Mouse (Mus musculus): ENCODE results near the gene Kars. TPM values are rescaled to one million over a fixed set of nuclear protein-coding genes. Genes with fewer than 3 reads are reported as not detected.

Gene Kars
- total RNA-seq (2021) = 10 to 100 TPM; 83.3 to 96.7 TPM
- long read RNA-seq, transcript Kars-202 (15 exons, 2,131 nt) = minor isoform, 10 of 81 reads
- long read RNA-seq, transcript Kars-201 (14 exons, 2,008 nt) = major isoform, 34 of 81 reads
- long read RNA-seq, transcript Kars-203 (16 exons, 2,189 nt) = minor isoform, 5 of 81 reads
- long read RNA-seq, partial matches to known transcripts = 29 of 81 reads
- long read RNA-seq, other reads (novel, unspliced or antisense) = 3 of 81 reads

GRCm38 (mm10) chr8:112010997-112011815 is at the start of gene Kars, which contains the start of gene Terf2ip:
TSS of gene Kars (minus strand) at chr8:112011323.
TSS of gene Terf2ip (plus strand) at chr8:112011398.
- peak; percentile 90 to 92 for DNase-seq (ENCODE audit: low spot score in 2 of 2)

- DNase-seq (ENCODE audit: low spot score in 2 of 2) = no peak
Measured at GRCm38 (mm10) chr8:112054456-112054855, 43.3 kb upstream of the Kars start.

GRCm38 (mm10) chr8:112051537-112051936 is 40.4 kb upstream of the Kars start:
- no peak for DNase-seq (ENCODE audit: low spot score in 2 of 2)

- DNase-seq (ENCODE audit: low spot score in 2 of 2) = no peak
Measured at GRCm38 (mm10) chr8:112049984-112050383, 38.9 kb upstream of the Kars start.

GRCm38 (mm10) chr8:112048293-112048692 is 37.2 kb upstream of the Kars start:
- no peak for DNase-seq (ENCODE audit: low spot score in 2 of 2)

- DNase-seq (ENCODE audit: low spot score in 2 of 2) = peak; percentile 93 to 94
Measured at GRCm38 (mm10) chr8:112045896-112046295, 34.8 kb upstream of the Kars start.

GRCm38 (mm10) chr8:112045182-112045581 is 34.1 kb upstream of the Kars start:
- DNase-seq (ENCODE audit: low spot score in 2 of 2) = no peak

GRCm38 (mm10) chr8:112037521-112037920 is 26.4 kb upstream of the Kars start:
- DNase-seq (ENCODE audit: low spot score in 2 of 2) = no peak

- peak; percentile 11 to 37 for DNase-seq (ENCODE audit: low spot score in 2 of 2)
Measured at GRCm38 (mm10) chr8:112034603-112035002, 23.5 kb upstream of the Kars start.

GRCm38 (mm10) chr8:112033071-112033470 is 21.9 kb upstream of the Kars start:
- no peak for DNase-seq (ENCODE audit: low spot score in 2 of 2)

- DNase-seq (ENCODE audit: low spot score in 2 of 2) = no peak
Measured at GRCm38 (mm10) chr8:112030663-112031062, 19.5 kb upstream of the Kars start.

- DNase-seq (ENCODE audit: low spot score in 2 of 2) = no peak
Measured at GRCm38 (mm10) chr8:112029455-112029854, 18.3 kb upstream of the Kars start.

- no peak for DNase-seq (ENCODE audit: low spot score in 2 of 2)
Measured at GRCm38 (mm10) chr8:112014936-112015335, 3.8 kb upstream of the Kars start, which contains the start of gene Gm6793. TSS of gene Gm6793 (minus strand) at chr8:112015036.

- peak in 1 of 2 experiments; percentile 55 for DNase-seq (ENCODE audit: low spot score in 2 of 2)
Measured at GRCm38 (mm10) chr8:112011816-112012242, 706 bp upstream of the Kars start.

GRCm38 (mm10) chr8:112009558-112009957 is 1.6 kb downstream of the Kars start:
- DNase-seq (ENCODE audit: low spot score in 2 of 2) = no peak

- no peak for DNase-seq (ENCODE audit: low spot score in 2 of 2)
Measured at GRCm38 (mm10) chr8:112007669-112008068, 3.5 kb downstream of the Kars start.

GRCm38 (mm10) chr8:112005601-112006000 is 5.5 kb downstream of the Kars start:
- DNase-seq (ENCODE audit: low spot score in 2 of 2) = no peak

- no peak for DNase-seq (ENCODE audit: low spot score in 2 of 2)
Measured at GRCm38 (mm10) chr8:112004754-112005153, 6.4 kb downstream of the Kars start.

- DNase-seq (ENCODE audit: low spot score in 2 of 2) = no peak
Measured at GRCm38 (mm10) chr8:111992703-111993039, 18.5 kb downstream of the Kars start.

- peak; percentile 83 for DNase-seq (ENCODE audit: low spot score in 2 of 2)
Measured at GRCm38 (mm10) chr8:111992013-111992702, 19.0 kb downstream of the Kars start, which contains the start of gene Adat1. TSS of gene Adat1 (minus strand) at chr8:111992302.

GRCm38 (mm10) chr8:111991278-111991677 is 19.8 kb downstream of the Kars start:
- DNase-seq (ENCODE audit: low spot score in 2 of 2) = no peak

GRCm38 (mm10) chr8:111989911-111990310 is 21.2 kb downstream of the Kars start:
- peak; percentile 82 to 85 for DNase-seq (ENCODE audit: low spot score in 2 of 2)
